Mouse (Mus musculus): Measurements from ENCODE around the gene Pde7b. TPM values are rescaled to one million over a fixed set of nuclear protein-coding genes. Genes with fewer than 3 reads are reported as not detected.

Gene Pde7b
- polyA plus RNA-seq, 1 experiment from 2014 or later = 2.3 TPM

- Histone ChIP-seq H3K9me3 (ENCODE audit: control insufficient read depth, low read length) (no peaks in the 10 kb centered on the region), H3K4me1 (replicated peaks; ENCODE audit: control insufficient read depth, insufficient read depth) (no peaks in the 10 kb centered on the region), H3K27ac (replicated peaks) (no peak overlapping the region), H3K36me3 (ENCODE audit: control insufficient read depth, insufficient read depth, low read length) (no peaks in the 10 kb centered on the region), H3K27me3 (ENCODE audit: control insufficient read depth, insufficient read depth, low read length) (no peaks in the 10 kb centered on the region), H3K4me2 (replicated peaks; ENCODE audit: low read depth) (no peak overlapping the region), H3K9ac (ENCODE audit: low read length) (no peak overlapping the region), H3K4me3 (ENCODE audit: low read depth, low read length) (no peak overlapping the region)
- WGBS = 75% methylated on average over 11 of the region's 11 CpGs
- TF ChIP-seq CTCF (IDR thresholded peaks at IDR 0.05; ENCODE audit: low read depth) (no peak), EP300 (optimal IDR thresholded peaks at IDR 0.05) (no peak)
- no peak for ATAC-seq (ENCODE audit: low FRiP score, low TSS enrichment)
- DNase-seq (ENCODE audit: low spot score) = no peak
These were observed 232.5 kb downstream of the Pde7b start for GRCm38 (mm10) chr10:20492216-20492964.

- no peak for DNase-seq (ENCODE audit: low spot score)
- Histone ChIP-seq H3K4me3 (ENCODE audit: low read depth, low read length) (no peak overlapping the region), H3K36me3 (ENCODE audit: control insufficient read depth, insufficient read depth, low read length) (no peaks in the 10 kb centered on the region), H3K27me3 (ENCODE audit: control insufficient read depth, insufficient read depth, low read length) (no peaks in the 10 kb centered on the region), H3K27ac (replicated peaks) (no peak overlapping the region), H3K9ac (ENCODE audit: low read length) (no peak overlapping the region), H3K9me3 (ENCODE audit: control insufficient read depth, low read length) (no peaks in the 10 kb centered on the region), H3K4me2 (replicated peaks; ENCODE audit: low read depth) (no peak overlapping the region), H3K4me1 (replicated peaks; ENCODE audit: control insufficient read depth, insufficient read depth) (no peaks in the 10 kb centered on the region)
- WGBS = 56% methylated on average over 1 of the region's 1 CpGs
- no peak for TF ChIP-seq EP300 (optimal IDR thresholded peaks at IDR 0.05)
- TF ChIP-seq CTCF (IDR thresholded peaks at IDR 0.05; ENCODE audit: low read depth) = peak; percentile 38
- no peak for ATAC-seq (ENCODE audit: low FRiP score, low TSS enrichment)
These were observed 234.1 kb downstream of the Pde7b start for GRCm38 (mm10) chr10:20490775-20491174.

- no peak for TF ChIP-seq EP300 (optimal IDR thresholded peaks at IDR 0.05)
- WGBS = 84% methylated on average over 8 of the region's 8 CpGs
- ATAC-seq (ENCODE audit: low FRiP score, low TSS enrichment) = no peak
These were observed 234.6 kb downstream of the Pde7b start for GRCm38 (mm10) chr10:20490281-20490680.

GRCm38 (mm10) chr10:20486461-20487253 lies 238.2 kb downstream of the Pde7b start:
- Histone ChIP-seq H3K27me3 (ENCODE audit: control insufficient read depth, insufficient read depth, low read length) (no peaks in the 10 kb centered on the region), H3K36me3 (ENCODE audit: control insufficient read depth, insufficient read depth, low read length) (no peaks in the 10 kb centered on the region), H3K9ac (ENCODE audit: low read length) (no peak overlapping the region), H3K4me2 (replicated peaks; ENCODE audit: low read depth) (no peak overlapping the region), H3K4me1 (replicated peaks; ENCODE audit: control insufficient read depth, insufficient read depth) (no peaks in the 10 kb centered on the region), H3K9me3 (ENCODE audit: control insufficient read depth, low read length) (no peaks in the 10 kb centered on the region), H3K27ac (replicated peaks) (no peak overlapping the region), H3K4me3 (ENCODE audit: low read depth, low read length) (no peak overlapping the region)
- DNase-seq (ENCODE audit: low spot score) = no peak
- 33% methylated on average over 19 of the region's 19 CpGs for WGBS
- no peak for TF ChIP-seq CTCF (IDR thresholded peaks at IDR 0.05; ENCODE audit: low read depth)
- TF ChIP-seq EP300 (optimal IDR thresholded peaks at IDR 0.05) = no peak
- peak; percentile 56; the same call in 1 of the 2 replicates for ATAC-seq (ENCODE audit: low FRiP score, low TSS enrichment)

More at GRCm38 (mm10) chr10:20490281-20490680, 234.6 kb downstream of the Pde7b start:
- H3K27ac ChIP-seq (replicated peaks) = no peak overlapping the region
- no peak overlapping the region for H3K4me2 ChIP-seq (replicated peaks; ENCODE audit: low read depth)
- H3K4me1 ChIP-seq (replicated peaks; ENCODE audit: control insufficient read depth, insufficient read depth) = no peaks in the 10 kb centered on the region
- no peaks in the 10 kb centered on the region for H3K36me3 ChIP-seq (ENCODE audit: control insufficient read depth, insufficient read depth, low read length)
- no peak overlapping the region for H3K4me3 ChIP-seq (ENCODE audit: low read depth, low read length)
- H3K27me3 ChIP-seq (ENCODE audit: control insufficient read depth, insufficient read depth, low read length) = no peaks in the 10 kb centered on the region
- H3K9me3 ChIP-seq (ENCODE audit: control insufficient read depth, low read length) = no peaks in the 10 kb centered on the region
- H3K9ac ChIP-seq (ENCODE audit: low read length) = no peak overlapping the region
- DNase-seq (ENCODE audit: low spot score) = no peak

- no peak overlapping the region for H3K9ac ChIP-seq (ENCODE audit: low read length)
- no peak for DNase-seq (ENCODE audit: low spot score)
- WGBS = 65% methylated on average over 3 of the region's 3 CpGs
- ATAC-seq (ENCODE audit: low FRiP score, low TSS enrichment) = no peak
- H3K4me2 ChIP-seq (replicated peaks; ENCODE audit: low read depth) = no peak overlapping the region
- TF ChIP-seq EP300 (optimal IDR thresholded peaks at IDR 0.05) = no peak
- no peak for TF ChIP-seq CTCF (IDR thresholded peaks at IDR 0.05; ENCODE audit: low read depth)
- no peaks in the 10 kb centered on the region for H3K4me1 ChIP-seq (replicated peaks; ENCODE audit: control insufficient read depth, insufficient read depth)
- no peak overlapping the region for H3K4me3 ChIP-seq (ENCODE audit: low read depth, low read length)
- no peaks in the 10 kb centered on the region for H3K27me3 ChIP-seq (ENCODE audit: control insufficient read depth, insufficient read depth, low read length)
- H3K36me3 ChIP-seq (ENCODE audit: control insufficient read depth, insufficient read depth, low read length) = no peaks in the 10 kb centered on the region
- no peaks in the 10 kb centered on the region for H3K9me3 ChIP-seq (ENCODE audit: control insufficient read depth, low read length)
- no peak overlapping the region for H3K27ac ChIP-seq (replicated peaks)
These were observed 239.1 kb downstream of the Pde7b start for GRCm38 (mm10) chr10:20485816-20486215.

GRCm38 (mm10) chr10:20479481-20479880 lies 245.4 kb downstream of the Pde7b start:
- DNase-seq (ENCODE audit: low spot score) = no peak
- no peak overlapping the region for H3K4me3 ChIP-seq (ENCODE audit: low read depth, low read length)
- 29% methylated on average over 8 of the region's 8 CpGs for WGBS
- H3K4me2 ChIP-seq (replicated peaks; ENCODE audit: low read depth) = no peak overlapping the region
- H3K36me3 ChIP-seq (ENCODE audit: control insufficient read depth, insufficient read depth, low read length) = no peaks in the 10 kb centered on the region
- no peak overlapping the region for H3K9ac ChIP-seq (ENCODE audit: low read length)
- H3K9me3 ChIP-seq (ENCODE audit: control insufficient read depth, low read length) = no peaks in the 10 kb centered on the region
- no peak for ATAC-seq (ENCODE audit: low FRiP score, low TSS enrichment)
- no peak for TF ChIP-seq EP300 (optimal IDR thresholded peaks at IDR 0.05)
- H3K27ac ChIP-seq (replicated peaks) = no peak overlapping the region
- H3K4me1 ChIP-seq (replicated peaks; ENCODE audit: control insufficient read depth, insufficient read depth) = no peaks in the 10 kb centered on the region
- H3K27me3 ChIP-seq (ENCODE audit: control insufficient read depth, insufficient read depth, low read length) = no peaks in the 10 kb centered on the region
